Mouse (Mus musculus) liver, adult 2 months (tissue): ENCODE measurements around the gene Fam3c.

Experiments
- CTCF ChIP-seq: fragments of 200-500 bp; IDR thresholded peaks from 2 replicates; pipeline ENCODE4 v1.5.1; 2011; ENCODE audit warnings: low read depth, low read length, control low read depth
- POLR2A ChIP-seq: fragments of 200-500 bp; IDR thresholded peaks from 2 replicates; pipeline ENCODE4 v1.6.1; 2011; ENCODE audit warnings: low read length, control low read depth; ENCODE audit not compliant: insufficient read depth; ENCODE audit errors: extremely low read depth

DNA sequence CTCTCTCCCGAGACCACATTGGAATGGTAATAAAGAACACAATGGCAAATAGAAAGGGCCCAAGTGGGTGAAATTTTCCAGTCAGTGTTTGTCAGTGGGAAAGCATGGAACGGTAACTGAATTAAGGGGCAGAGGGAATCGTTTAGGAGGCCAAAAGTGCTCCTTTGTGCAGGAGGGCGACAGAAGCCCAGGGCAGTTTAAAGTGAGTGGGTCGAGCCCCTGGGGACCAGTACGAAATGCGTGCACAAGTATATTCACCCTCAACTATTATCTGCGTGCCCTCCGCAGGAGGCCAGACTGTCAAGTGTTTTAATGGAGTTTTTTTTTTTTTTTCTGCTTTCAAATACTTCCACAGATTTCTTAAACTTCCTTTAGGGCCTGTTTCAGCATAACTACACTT lies 47.3 kb upstream of the Fam3c start:
- no peak for TF ChIP-seq CTCF
- no peak for TF ChIP-seq POLR2A
